Mouse (Mus musculus): ENCODE results near the gene Bdnf.

DNA sequence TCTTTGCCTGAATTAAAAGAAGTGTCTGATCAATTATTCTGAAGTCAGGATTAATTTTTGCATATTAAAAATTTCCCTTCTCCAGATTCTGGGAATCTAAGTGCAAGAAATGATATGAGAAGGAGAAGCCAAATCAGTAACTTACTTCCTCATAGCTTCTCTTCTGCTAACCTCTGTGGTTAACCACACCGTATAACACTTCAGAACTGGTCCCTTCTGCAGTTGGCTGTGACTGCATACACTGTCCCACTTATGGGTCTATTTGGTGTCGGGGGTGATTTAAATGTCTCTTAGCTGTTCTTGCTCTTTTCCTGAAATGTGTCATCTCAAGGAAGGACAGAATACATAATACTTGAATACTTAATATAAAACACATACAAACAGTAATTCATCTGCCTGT, 81.8 kb downstream of the Bdnf start:
- TF ChIP-seq CTCF (conservative IDR thresholded peaks at IDR 0.05; ENCODE audit: low read length) (no peak), POU5F1 (IDR thresholded peaks at IDR 0.05; ENCODE audit: borderline replicate concordance, low read length) (no peak)
